ENCODE assay signal across 9 mouse cellular contexts in genomic region chr7:126823202-126823711, GRCm38 (mm10). TPM values are rescaled to one million over a fixed set of nuclear protein-coding genes. Genes with fewer than 3 reads are reported as not detected.
DNase-seq lines count a peak whose midpoint lies in the region; ATAC-seq lines count a peak whose summit lies in the region.
"Had no signal": no experiment of that assay in that cellular context is flagged by ENCODE, and none has a peak within 500 bp of the region (broad histone marks: within the 10 kb centered on the region; RNA-seq: fewer than 3 reads in every experiment).

No protein-coding gene starts in this region.

- H3K4me2 ChIP-seq in kidney, embryonic 14.5 days (replicated peaks; ENCODE audit: low read depth, low read length) = peak overlapping the region; percentile 55
- peak overlapping the region; percentile 91 for H3K4me2 ChIP-seq in forebrain, embryonic 11.5 days (ENCODE audit: low read depth, low read length, severe bottlenecking)
- H3K4me2 ChIP-seq in liver, embryonic 12.5 days = peak overlapping the region; percentile 43

- 0 out of 2 replicates have a peak, but pooled peaks cover 3% of the 10 kb centered on the region for H3K4me1 ChIP-seq in kidney, embryonic 14.5 days (ENCODE audit: control insufficient read depth, insufficient read depth, low read length)
- peaks cover 8% of the 10 kb centered on the region; the same call in 1 of the 2 replicates for H3K4me1 ChIP-seq in forebrain, embryonic 11.5 days (replicated peaks; ENCODE audit: control insufficient read depth, insufficient read depth, low read length)
- peaks cover 7% of the 10 kb centered on the region; the same call in 1 of the 2 replicates for H3K4me1 ChIP-seq in liver, embryonic 12.5 days

- 0 out of 2 replicates have a peak overlapping the region, but pooled peaks have one; percentile 40 for H3K9ac ChIP-seq in kidney, embryonic 14.5 days (ENCODE audit: low read depth, low read length)
- H3K9ac ChIP-seq in forebrain, embryonic 11.5 days (ENCODE audit: low read length) = peak overlapping the region; percentile 73
- no peak overlapping the region for H3K9ac ChIP-seq in liver, embryonic 12.5 days

- 0 out of 2 replicates have a peak, but pooled peaks have one; percentile 36 for ATAC-seq in kidney, embryonic 14.5 days (ENCODE audit: low FRiP score, low TSS enrichment)
- ATAC-seq in forebrain, embryonic 11.5 days (replicated peaks; ENCODE audit: low FRiP score) = peak; percentile 74
- ATAC-seq in liver, embryonic 12.5 days = 0 out of 2 replicates have a peak, but pooled peaks have one; percentile 14
- ATAC-seq in granulocyte monocyte progenitor cell, adult 5-6 weeks (replicated peaks; ENCODE audit: poor library complexity, severe bottlenecking) = no peak

- H3K27me3 ChIP-seq in kidney, embryonic 14.5 days (ENCODE audit: control insufficient read depth, insufficient read depth, low read length) = peaks cover 15% of the 10 kb centered on the region
- 0 out of 2 replicates have a peak, but pooled peaks cover 3% of the 10 kb centered on the region for H3K27me3 ChIP-seq in forebrain, embryonic 11.5 days (ENCODE audit: control insufficient read depth, insufficient read depth, low read length)
- peaks cover 61% of the 10 kb centered on the region for H3K27me3 ChIP-seq in liver, embryonic 12.5 days (replicated peaks)

- 0% methylated on average over 9 of the region's 19 CpGs for WGBS in kidney, embryonic 14.5 days
- WGBS in forebrain, embryonic 11.5 days = under 1% methylated on average over 12 of the region's 19 CpGs
- 2% methylated on average over 18 of the region's 19 CpGs for WGBS in liver, embryonic 12.5 days (ENCODE audit: insufficient replicate concordance)

- peak overlapping the region; percentile 24 for H3K4me3 ChIP-seq in kidney, embryonic 14.5 days (ENCODE audit: low read length)
- peak overlapping the region; percentile 54 for H3K4me3 ChIP-seq in forebrain, embryonic 11.5 days (ENCODE audit: low read depth, low read length)
- no peak overlapping the region for H3K4me3 ChIP-seq in liver, embryonic 12.5 days

- H3K9me3 ChIP-seq in kidney, embryonic 14.5 days (ENCODE audit: control insufficient read depth, low read length) = no peaks in the 10 kb centered on the region
- H3K9me3 ChIP-seq in forebrain, embryonic 11.5 days (ENCODE audit: control insufficient read depth, low read length) = no peaks in the 10 kb centered on the region
- no peaks in the 10 kb centered on the region for H3K9me3 ChIP-seq in liver, embryonic 12.5 days (replicated peaks)

- H3K36me3 ChIP-seq in kidney, embryonic 14.5 days (ENCODE audit: control insufficient read depth, insufficient read depth, low read length) = no peaks in the 10 kb centered on the region
- no peaks in the 10 kb centered on the region for H3K36me3 ChIP-seq in forebrain, embryonic 11.5 days (ENCODE audit: control insufficient read depth, insufficient read depth, low read length)
- no peaks in the 10 kb centered on the region for H3K36me3 ChIP-seq in liver, embryonic 12.5 days

- no peak for DNase-seq in kidney, adult 8-10 months
- peak; percentile 79 for DNase-seq in cerebellum, adult 11-12 months
- DNase-seq in forebrain, embryonic 11.5 days (ENCODE audit: low spot score) = peak; percentile 68
- DNase-seq in urinary bladder, postnatal 4 days (ENCODE audit: low spot score in 2 of 2) = no peak
- no peak for DNase-seq in thymus, postnatal 0 days (ENCODE audit: low spot score)

- no peak overlapping the region for H3K27ac ChIP-seq in kidney, embryonic 14.5 days (ENCODE audit: low read depth, low read length)
- H3K27ac ChIP-seq in forebrain, embryonic 11.5 days (ENCODE audit: low read depth, low read length) = peak overlapping the region; percentile 25; the same call in 1 of the 2 replicates
- H3K27ac ChIP-seq in liver, embryonic 12.5 days = no peak overlapping the region

RNA-seq across cellular contexts. Expression of gene 4930451I11Rik, which starts 8.2 kb away (rescaled TPM):
- not detected in 2 replicates for polyA plus RNA-seq in kidney, embryonic 14.5 days (2014; fragmentation: Nextera tagmentation; extraction: Ambion mirVana)
- not detected in 2 replicates for polyA plus RNA-seq in forebrain, embryonic 11.5 days (2014; fragmentation: Nextera tagmentation; extraction: Ambion mirVana)
- polyA plus RNA-seq in liver, embryonic 12.5 days (2016; fragmentation: Nextera tagmentation; extraction: Ambion mirVana) = not detected in 2 replicates
- total RNA-seq in granulocyte monocyte progenitor cell, adult 5-6 weeks (2014; fragmentation: Nextera tagmentation) = not detected in 2 replicates
- not detected in 2 replicates for total RNA-seq in granulocyte monocyte progenitor cell, adult 5-6 weeks (2017)
- not detected in 2 replicates for polyA plus RNA-seq in thymus, postnatal 0 days (2015; fragmentation: Nextera tagmentation; extraction: Ambion mirVana)
- total RNA-seq: hematopoietic stem cell, adult 5-6 weeks had no signal

RNA-seq across cellular contexts. Expression of gene Doc2a, which starts 24.0 kb away (rescaled TPM):
- polyA plus RNA-seq in kidney, embryonic 14.5 days (2014; fragmentation: Nextera tagmentation; extraction: Ambion mirVana) = 7.2 and 8.8 TPM in 2 replicates
- 9.3 and 11.2 TPM in 2 replicates for polyA plus RNA-seq in forebrain, embryonic 11.5 days (2014; fragmentation: Nextera tagmentation; extraction: Ambion mirVana)
- 0.15 and 0.24 TPM in 2 replicates for polyA plus RNA-seq in liver, embryonic 12.5 days (2016; fragmentation: Nextera tagmentation; extraction: Ambion mirVana)
- not detected in 2 replicates for total RNA-seq in granulocyte monocyte progenitor cell, adult 5-6 weeks (2014; fragmentation: Nextera tagmentation)
- total RNA-seq in granulocyte monocyte progenitor cell, adult 5-6 weeks (2017) = 0.15 TPM in 1 of 2 replicates, not detected in the other
- 0.21 and 0.33 TPM in 2 replicates for polyA plus RNA-seq in thymus, postnatal 0 days (2015; fragmentation: Nextera tagmentation; extraction: Ambion mirVana)
- total RNA-seq: hematopoietic stem cell, adult 5-6 weeks had no signal

RNA-seq across cellular contexts. Expression of gene Fam57b, which starts 25.8 kb away (rescaled TPM):
- polyA plus RNA-seq in kidney, embryonic 14.5 days (2014; fragmentation: Nextera tagmentation; extraction: Ambion mirVana) = 0.15 TPM in 1 of 2 replicates, not detected in the other
- polyA plus RNA-seq in forebrain, embryonic 11.5 days (2014; fragmentation: Nextera tagmentation; extraction: Ambion mirVana) = 10.2 and 10.6 TPM in 2 replicates
- not detected in 2 replicates for polyA plus RNA-seq in liver, embryonic 12.5 days (2016; fragmentation: Nextera tagmentation; extraction: Ambion mirVana)
- not detected in 2 replicates for total RNA-seq in granulocyte monocyte progenitor cell, adult 5-6 weeks (2014; fragmentation: Nextera tagmentation)
- not detected in 2 replicates for total RNA-seq in granulocyte monocyte progenitor cell, adult 5-6 weeks (2017)
- 0.19 and 0.20 TPM in 2 replicates for polyA plus RNA-seq in thymus, postnatal 0 days (2015; fragmentation: Nextera tagmentation; extraction: Ambion mirVana)
- total RNA-seq: hematopoietic stem cell, adult 5-6 weeks had no signal

RNA-seq across cellular contexts. Expression of gene Ppp4c, which starts 31.0 kb away (rescaled TPM):
- polyA plus RNA-seq in kidney, embryonic 14.5 days (2014; fragmentation: Nextera tagmentation; extraction: Ambion mirVana) = 294 and 371 TPM in 2 replicates
- polyA plus RNA-seq in forebrain, embryonic 11.5 days (2014; fragmentation: Nextera tagmentation; extraction: Ambion mirVana) = 348 and 392 TPM in 2 replicates
- polyA plus RNA-seq in liver, embryonic 12.5 days (2016; fragmentation: Nextera tagmentation; extraction: Ambion mirVana) = 191 and 205 TPM in 2 replicates
- total RNA-seq in granulocyte monocyte progenitor cell, adult 5-6 weeks (2014; fragmentation: Nextera tagmentation) = 160 and 219 TPM in 2 replicates
- total RNA-seq in granulocyte monocyte progenitor cell, adult 5-6 weeks (2017) = 131 and 137 TPM in 2 replicates
- polyA plus RNA-seq in thymus, postnatal 0 days (2015; fragmentation: Nextera tagmentation; extraction: Ambion mirVana) = 306 TPM in 2 replicates

RNA-seq across cellular contexts. Expression of gene Hirip3, which starts 38.5 kb away (rescaled TPM):
- 22.8 and 23.5 TPM in 2 replicates for polyA plus RNA-seq in kidney, embryonic 14.5 days (2014; fragmentation: Nextera tagmentation; extraction: Ambion mirVana)
- 29.9 and 38.8 TPM in 2 replicates for polyA plus RNA-seq in forebrain, embryonic 11.5 days (2014; fragmentation: Nextera tagmentation; extraction: Ambion mirVana)
- 20.3 and 22.0 TPM in 2 replicates for polyA plus RNA-seq in liver, embryonic 12.5 days (2016; fragmentation: Nextera tagmentation; extraction: Ambion mirVana)
- total RNA-seq in granulocyte monocyte progenitor cell, adult 5-6 weeks (2014; fragmentation: Nextera tagmentation) = 62.2 and 65.9 TPM in 2 replicates
- total RNA-seq in granulocyte monocyte progenitor cell, adult 5-6 weeks (2017) = 168 and 171 TPM in 2 replicates
- 16.9 and 22.6 TPM in 2 replicates for polyA plus RNA-seq in thymus, postnatal 0 days (2015; fragmentation: Nextera tagmentation; extraction: Ambion mirVana)

Comparison
In these comparisons a context has a peak if more than half of its experiments do, and no peak if none do; other contexts are left out.
1. DNase-seq: peak in cerebellum, adult 11-12 months (single experiment) and forebrain, embryonic 11.5 days (single experiment); none in kidney, adult 8-10 months (0 of 2), urinary bladder, postnatal 4 days (0 of 2) and thymus, postnatal 0 days (single experiment).
2. Peak in every context shown above with its lines, with median percentiles within 50 percentile points of each other: H3K4me2 ChIP-seq.